ENCODE assay signal across 10 mouse cellular contexts in the genomic region with DNA sequence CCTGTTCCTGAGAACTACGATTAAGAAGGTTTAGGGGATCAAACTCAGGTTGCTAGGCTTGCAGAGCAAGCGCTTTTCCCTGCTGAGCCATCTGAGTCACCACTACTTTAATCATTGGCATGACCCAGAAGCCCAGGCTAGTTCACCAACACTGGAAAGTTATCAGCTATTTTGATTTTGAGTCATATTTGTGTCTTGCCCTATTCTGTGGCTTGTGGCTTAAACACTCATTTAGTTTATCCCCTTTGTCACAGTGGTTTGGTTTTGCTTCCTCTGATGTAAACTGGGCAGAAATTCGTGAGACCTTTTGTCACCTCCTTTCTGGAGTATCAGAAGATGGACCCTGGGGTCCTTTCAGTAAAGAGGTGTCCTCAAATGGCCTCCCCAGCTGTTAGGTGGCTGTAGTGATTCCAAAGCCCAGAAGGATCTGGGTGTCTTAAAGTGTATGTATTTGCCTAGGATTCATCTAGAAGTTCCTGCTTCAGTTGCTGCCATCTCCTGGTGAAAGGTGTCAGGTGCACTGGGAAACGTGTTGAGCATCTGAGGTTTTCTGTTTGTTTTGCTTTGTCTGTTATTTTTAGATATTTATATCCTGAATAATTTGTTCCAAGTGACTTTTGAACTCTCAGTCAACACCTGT. TPM values are rescaled to one million over a fixed set of nuclear protein-coding genes. Genes with fewer than 3 reads are reported as not detected.
DNase-seq lines count a peak whose midpoint lies in the region; TF ChIP-seq lines count a peak whose summit lies in the region.
"Had no signal": no experiment of that assay in that cellular context is flagged by ENCODE, and none has a peak within 500 bp of the region (broad histone marks: within the 10 kb centered on the region; RNA-seq: fewer than 3 reads in every experiment).

No protein-coding gene starts in this region.

- intact Hi-C loops in heart, postnatal 36 days (cut with DNase I): loop anchor here (1.0 kb wide), 1 partner anchor 38 kb away; no protein-coding TSS in a partner anchor

- H3K4me3 ChIP-seq in cerebellum, adult 2 months (replicated peaks; ENCODE audit: insufficient read depth, low read depth, low read length): no peak overlapping the region
- H3K4me3 ChIP-seq in layer of hippocampus, adult 2 months: no peak overlapping the region
- H3K4me3 ChIP-seq in thymus, adult 2 months (ENCODE audit: control insufficient read depth, insufficient read depth, low read length): no peak overlapping the region
- H3K4me3 ChIP-seq: neural tube, embryonic 12.5 days had no signal

- TF ChIP-seq CTCF in cerebellum, adult 2 months (IDR thresholded peaks at IDR 0.05; ENCODE audit: borderline replicate concordance, insufficient read depth, low read depth, low read length): peak; percentile 53; the same call in 1 of the 2 replicates
- TF ChIP-seq CTCF in layer of hippocampus, adult 2 months (conservative IDR thresholded peaks at IDR 0.05): peak; percentile 88
- no peak for TF ChIP-seq CTCF in thymus, adult 2 months (IDR thresholded peaks at IDR 0.05; ENCODE audit: borderline replicate concordance, control insufficient read depth, extremely low read depth, insufficient read depth, low read length, poor library complexity)

- 57% methylated on average over 4 of the region's 4 CpGs for WGBS in cerebellum, adult 2 months
- 51% methylated on average over 4 of the region's 4 CpGs for WGBS in thymus, adult 2 months

- H3K27me3 ChIP-seq in cerebellum, adult 2 months (ENCODE audit: control insufficient read depth, insufficient read depth, low read length): no peaks in the 10 kb centered on the region
- H3K27me3 ChIP-seq in thymus, adult 2 months (ENCODE audit: control insufficient read depth, insufficient read depth, low read length): no peaks in the 10 kb centered on the region
- H3K27me3 ChIP-seq: neural tube, embryonic 12.5 days had no signal

- no peak overlapping the region for H3K27ac ChIP-seq in cerebellum, adult 2 months (ENCODE audit: insufficient read depth, low read length)
- no peak overlapping the region for H3K27ac ChIP-seq in layer of hippocampus, adult 2 months
- no peak overlapping the region for H3K27ac ChIP-seq in thymus, adult 2 months (ENCODE audit: control insufficient read depth, insufficient read depth, low read length)
- H3K27ac ChIP-seq: neural tube, embryonic 12.5 days had no signal

- peak in 1 of 2 experiments; percentile 19 for DNase-seq in cerebellum, adult 2 months
- DNase-seq in cerebellum, adult 9-11 months: no peak
- DNase-seq in layer of hippocampus, adult 2 months (ENCODE audit: low spot score in 2 of 2): no peak
- DNase-seq in layer of hippocampus, adult 11-12 months (ENCODE audit: low spot score): no peak
- DNase-seq in Muller cell, postnatal 12 days (ENCODE audit: inconsistent ontology term): peak; percentile 39
- DNase-seq in induced T-regulatory cell, adult 2 months (ENCODE audit: low read depth): peak; percentile 18
- DNase-seq in thymus, adult 2 months: no peak
- DNase-seq in heart, postnatal 36 days: no peak
- DNase-seq: thymus, postnatal 4 days had no signal

- no peak for TF ChIP-seq POLR2A in cerebellum, adult 2 months (IDR thresholded peaks at IDR 0.05; ENCODE audit: borderline replicate concordance, insufficient read depth, low read length)
- no peak for TF ChIP-seq POLR2A in thymus, adult 2 months (IDR thresholded peaks at IDR 0.05; ENCODE audit: control insufficient read depth, extremely low read depth, insufficient read depth, low read length, poor library complexity)

- H3K36me3 ChIP-seq in thymus, adult 2 months (ENCODE audit: control insufficient read depth, insufficient read depth, low read length): no peaks in the 10 kb centered on the region
- H3K36me3 ChIP-seq: neural tube, embryonic 12.5 days had no signal

- no peaks in the 10 kb centered on the region for H3K4me1 ChIP-seq in cerebellum, adult 2 months (ENCODE audit: control insufficient read depth, insufficient read depth, low read length)
- H3K4me1 ChIP-seq in thymus, adult 2 months (replicated peaks; ENCODE audit: control insufficient read depth, insufficient read depth, low read length): no peaks in the 10 kb centered on the region
- H3K4me1 ChIP-seq: neural tube, embryonic 12.5 days had no signal

RNA-seq across cellular contexts. Expression of a gene that starts 20.3 kb away (rescaled TPM):
- 20.5 and 22.2 TPM in 2 replicates for polyA plus RNA-seq in cerebellum, adult 2 months (2012; rRNA removed)
- 10 to 100 TPM; 69.5 to 79.3 TPM for total RNA-seq in layer of hippocampus, adult 2 months (2021)
- 2.1 and 2.4 TPM in 2 replicates for polyA plus RNA-seq in thymus, adult 2 months (2012; rRNA removed)
- 1 to 10 TPM; 3.1 to 4.7 TPM for total RNA-seq in heart, postnatal 36 days (2021)

Comparison
In these comparisons a context has a peak if more than half of its experiments do, and no peak if none do; other contexts are left out.
1. DNase-seq: peak in Muller cell, postnatal 12 days (single experiment) and induced T-regulatory cell, adult 2 months (single experiment); none in cerebellum, adult 9-11 months (single experiment), layer of hippocampus, adult 2 months (0 of 2), layer of hippocampus, adult 11-12 months (single experiment), thymus, adult 2 months (single experiment) and heart, postnatal 36 days (0 of 2).
2. RNA of a gene that starts 20.3 kb away (total RNA-seq): 69.5 to 79.3 TPM in layer of hippocampus, adult 2 months; 3.1 to 4.7 TPM in heart, postnatal 36 days; every median in the first group is over 10 times any median in the second.